Mouse (Mus musculus) frontal cortex, adult (tissue): ENCODE data around the gene Foxa3.

Experiments
- ATAC-seq: cut with Nextera tagmentation; 2 replicates; pipeline ENCODE4 v1.9.2; 2017; ENCODE audit warnings: mild to moderate bottlenecking, moderate library complexity, mixed read lengths; ENCODE audit not compliant: low TSS enrichment

Foxa3 gene

GRCm38 (mm10) chr7:19000421-19000820, 22.9 kb downstream of the Foxa3 start:
- ATAC-seq: no peak

GRCm38 (mm10) chr7:18998835-18999234, 24.5 kb downstream of the Foxa3 start:
- no peak for ATAC-seq

GRCm38 (mm10) chr7:18993036-18993435, 30.3 kb downstream of the Foxa3 start:
- ATAC-seq: no peak

- no peak for ATAC-seq
These were observed 31.1 kb downstream of the Foxa3 start for GRCm38 (mm10) chr7:18992294-18992675.

GRCm38 (mm10) chr7:18991660-18992293, 31.6 kb downstream of the Foxa3 start:
- peak; percentile 5; the same call in 1 of the 2 replicates for ATAC-seq

GRCm38 (mm10) chr7:18990601-18991295, 32.6 kb downstream of the Foxa3 start, which contains the start of gene Mypop:
TSS of gene Mypop (plus strand) at chr7:18991245.
- ATAC-seq: peak; percentile 84

- ATAC-seq: no peak
These were observed 33.3 kb downstream of the Foxa3 start for GRCm38 (mm10) chr7:18989995-18990394.

- ATAC-seq: no peak
These were observed 34.6 kb downstream of the Foxa3 start for GRCm38 (mm10) chr7:18988780-18989179.

GRCm38 (mm10) chr7:18987747-18988146, 35.6 kb downstream of the Foxa3 start:
- no peak for ATAC-seq

- ATAC-seq: no peak
These were observed 36.2 kb downstream of the Foxa3 start, which contains the start of gene Nanos2 for GRCm38 (mm10) chr7:18987100-18987499. TSS of gene Nanos2 (plus strand) at chr7:18987400.

GRCm38 (mm10) chr7:18986503-18986902, 36.8 kb downstream of the Foxa3 start:
- no peak for ATAC-seq

GRCm38 (mm10) chr7:18978381-18978780, 45.0 kb downstream of the Foxa3 start:
- no peak for ATAC-seq

GRCm38 (mm10) chr7:18970956-18971355, 52.4 kb downstream of the Foxa3 start:
- no peak for ATAC-seq

GRCm38 (mm10) chr7:18967603-18968002, 55.7 kb downstream of the Foxa3 start:
- peak; percentile 72; the same call in 1 of the 2 replicates for ATAC-seq

- ATAC-seq: no peak
These were observed 58.0 kb downstream of the Foxa3 start for GRCm38 (mm10) chr7:18965312-18965711.

GRCm38 (mm10) chr7:18963294-18963843, 60.0 kb downstream of the Foxa3 start:
- no peak for ATAC-seq
